Mouse (Mus musculus): ENCODE measurements around the gene Ciao2a. TPM values are rescaled to one million over a fixed set of nuclear protein-coding genes. Genes with fewer than 3 reads are reported as not detected.

Gene Ciao2a
- total RNA-seq, 4 experiments from 2014 or later = 63.2 to 72.4 (median 71.0) TPM

DNA sequence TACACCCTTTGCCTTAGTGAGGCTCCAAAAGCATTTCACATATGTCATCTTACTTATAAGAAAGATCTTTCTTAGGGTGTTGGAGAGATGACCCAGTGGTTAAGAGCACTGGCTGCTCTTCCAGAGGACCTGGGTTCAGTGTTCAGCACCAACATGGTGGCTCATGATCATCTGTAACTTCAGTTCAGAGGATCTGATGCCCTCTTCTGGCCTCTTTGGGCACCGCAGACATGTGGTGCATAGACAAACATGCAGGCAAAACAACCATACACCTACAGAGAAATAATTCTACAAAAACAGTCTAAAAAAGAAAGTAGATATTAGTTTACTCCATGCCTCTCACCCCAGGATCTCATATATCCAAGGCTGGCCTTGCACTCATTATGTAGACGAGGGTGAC lies 33.7 kb downstream of the Ciao2a start:
- no peak for DNase-seq (ENCODE audit: low spot score)

DNA sequence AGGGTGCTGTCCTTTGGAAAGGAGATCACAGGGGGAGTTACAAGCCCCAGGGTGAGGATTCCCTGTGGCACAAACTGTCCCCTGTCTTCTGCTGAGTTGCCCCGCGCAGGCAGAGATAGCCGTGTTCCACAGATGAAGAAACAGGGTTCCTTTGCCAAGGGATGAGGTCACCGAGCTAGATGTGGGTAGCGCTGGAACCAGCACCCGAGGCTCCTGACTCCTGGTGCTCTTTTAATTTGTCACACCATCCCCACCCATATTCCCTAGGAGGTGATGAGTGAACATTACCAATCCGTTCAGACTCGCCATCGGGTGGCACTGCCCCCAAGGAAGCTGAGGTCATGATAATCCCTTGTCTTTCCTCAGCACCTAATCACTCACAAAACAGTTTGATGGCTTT lies 36.6 kb downstream of the Ciao2a start:
- peak; percentile 48 for DNase-seq (ENCODE audit: low spot score)

DNA sequence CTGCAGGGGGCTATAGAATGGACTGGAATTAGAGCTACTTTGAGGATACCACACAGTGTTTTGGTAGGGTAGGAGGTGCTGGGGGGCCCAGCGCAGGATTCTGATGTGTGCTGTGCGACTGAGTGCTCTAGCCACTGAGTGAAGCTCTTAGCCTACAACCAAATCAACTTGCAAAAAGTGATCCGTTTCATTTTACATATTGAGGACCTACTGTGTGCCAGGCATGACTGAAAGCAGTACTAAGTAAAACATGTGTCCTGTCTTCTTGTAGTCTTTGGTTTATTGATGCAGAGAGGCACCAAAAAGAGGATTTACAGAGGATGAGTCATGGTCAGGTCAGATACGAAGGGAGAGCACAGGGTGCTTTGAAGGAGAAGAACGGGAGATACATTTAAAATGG lies 40.8 kb downstream of the Ciao2a start:
- DNase-seq (ENCODE audit: low spot score) = no peak

DNA sequence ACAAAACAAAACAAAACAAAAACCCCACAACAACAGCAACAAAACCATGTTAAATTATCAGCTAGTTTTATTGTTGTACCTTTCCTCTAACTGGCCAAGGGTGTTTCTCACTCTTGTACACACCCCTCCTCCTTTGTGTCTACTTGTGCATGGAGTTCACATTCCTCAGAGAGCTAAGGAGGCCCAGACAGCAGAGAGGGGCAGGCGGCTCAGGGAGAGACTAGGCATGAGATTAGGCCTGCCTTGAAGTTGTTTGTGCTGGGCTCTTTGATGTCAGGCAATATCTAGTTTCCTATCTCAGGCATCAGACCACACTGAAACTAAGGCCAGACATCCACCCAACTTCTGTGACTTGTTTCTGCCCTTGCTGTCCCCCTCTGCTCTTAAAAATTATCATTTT lies 41.8 kb downstream of the Ciao2a start:
- no peak for DNase-seq (ENCODE audit: low spot score)

DNA sequence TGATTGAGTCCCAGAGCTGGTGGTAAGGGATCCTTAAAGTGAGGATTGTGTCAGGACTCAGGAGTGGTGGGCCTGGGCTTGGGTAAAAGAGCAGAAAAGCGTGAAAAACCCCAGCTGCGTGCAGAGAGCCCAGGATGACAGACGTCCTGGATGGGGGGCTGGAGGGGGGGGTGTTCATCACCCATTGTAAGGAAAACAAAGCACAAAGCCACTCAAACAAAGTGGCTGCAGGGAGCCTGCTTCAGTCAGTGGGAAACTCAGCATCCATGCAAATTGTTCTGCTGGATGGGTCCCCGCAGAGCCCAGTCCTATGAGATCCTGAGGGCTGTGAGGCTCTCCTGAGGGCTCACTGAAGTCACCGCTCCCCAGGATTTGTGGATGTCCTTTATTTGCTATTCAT lies 44.1 kb downstream of the Ciao2a start:
- DNase-seq (ENCODE audit: low spot score) = no peak

DNA sequence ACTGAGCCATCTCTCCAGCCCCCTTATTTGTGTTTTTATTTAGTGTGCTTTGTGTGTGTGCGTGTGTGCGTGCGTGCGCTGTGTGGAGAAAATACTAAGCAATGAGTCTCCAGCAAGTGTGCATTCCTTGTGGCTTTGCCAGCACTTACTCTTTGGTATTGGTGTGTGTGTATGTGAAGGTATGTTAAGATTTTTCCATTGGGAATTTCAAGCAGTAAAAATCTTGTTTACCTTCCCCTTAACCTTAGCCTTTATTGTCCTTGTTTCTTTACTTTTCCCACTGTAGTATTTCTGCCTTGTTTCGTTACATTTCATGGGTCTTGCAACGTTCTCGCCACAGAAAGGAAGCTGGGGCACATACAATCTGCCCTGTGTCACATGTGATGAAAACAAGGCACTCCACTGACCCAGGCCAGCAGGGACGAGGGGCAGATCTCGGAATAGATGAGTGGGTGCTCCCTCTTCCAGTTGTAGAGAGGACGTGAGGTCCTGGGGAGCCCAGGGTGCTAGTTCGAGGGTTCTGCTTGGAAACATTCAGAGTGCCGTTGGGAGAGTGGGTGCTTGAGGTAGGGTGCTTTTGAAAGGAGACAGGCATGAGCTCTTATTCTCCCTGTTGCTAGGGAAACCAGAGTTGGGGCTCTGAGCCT lies 45.0 kb downstream of the Ciao2a start:
- no peak for DNase-seq (ENCODE audit: low spot score)

DNA sequence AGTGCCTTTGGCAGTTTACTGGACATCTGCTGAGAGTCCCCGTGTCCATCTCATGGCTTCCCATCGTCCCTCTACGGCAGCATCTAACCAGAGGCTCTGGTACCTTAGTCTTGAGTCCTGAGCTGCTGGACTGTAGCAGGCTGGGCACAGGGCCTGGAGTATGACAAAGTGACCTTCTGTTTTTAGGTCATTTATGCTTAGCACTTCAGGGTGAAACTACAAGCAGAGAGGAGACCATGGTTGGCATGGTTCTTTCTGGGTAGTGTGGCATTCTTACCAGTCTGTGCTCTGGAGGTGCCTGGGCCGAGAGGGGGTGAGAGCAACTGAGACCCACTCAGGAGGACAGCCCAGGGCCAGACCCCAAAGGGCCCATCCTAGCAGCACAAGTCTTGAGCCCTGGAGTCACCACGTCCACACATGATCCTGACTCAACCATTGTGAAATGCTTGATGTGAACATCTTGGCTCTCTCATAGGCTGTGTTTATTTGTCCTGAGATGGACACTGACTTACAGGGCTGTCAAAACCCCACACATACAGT lies 47.0 kb downstream of the Ciao2a start:
- no peak for DNase-seq (ENCODE audit: low spot score)

DNA sequence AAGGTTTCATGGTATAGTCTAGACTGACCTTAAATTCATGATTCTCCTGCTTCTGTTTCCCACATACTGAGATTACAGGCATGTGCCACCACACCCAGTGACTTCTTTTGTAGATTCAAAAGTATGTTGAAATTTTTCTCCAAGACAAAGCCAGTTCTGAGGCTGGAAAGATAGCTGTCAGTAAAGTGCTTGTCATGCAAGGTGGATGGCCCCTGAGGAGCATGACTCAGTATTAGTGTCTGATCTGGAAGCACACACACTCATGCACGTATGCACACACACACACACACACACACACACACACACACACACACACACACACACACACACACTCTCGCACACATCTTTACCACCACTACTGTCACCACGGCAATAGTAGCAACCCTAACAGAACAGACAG lies 48.6 kb downstream of the Ciao2a start:
- DNase-seq (ENCODE audit: low spot score) = no peak

DNA sequence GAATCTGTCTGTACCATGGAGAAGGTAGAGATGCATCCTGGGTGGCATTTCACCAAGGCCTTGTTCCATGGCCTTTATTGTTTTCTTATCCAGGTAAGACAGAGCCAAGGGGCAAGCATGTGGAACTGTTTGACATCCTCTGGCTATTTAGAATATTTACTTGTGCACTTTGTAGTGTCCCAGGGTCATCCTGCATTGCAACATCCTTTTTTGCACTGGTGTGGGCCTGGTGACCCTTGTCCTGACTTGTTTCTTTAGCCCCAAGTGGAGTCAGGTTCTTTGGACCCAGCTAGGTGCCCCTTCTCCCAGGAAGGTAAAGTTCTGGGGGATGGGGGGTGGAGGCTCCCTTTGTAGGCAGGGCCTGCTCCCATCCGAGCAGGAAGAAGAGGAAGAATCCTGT lies 51.6 kb downstream of the Ciao2a start:
- no peak for DNase-seq (ENCODE audit: low spot score)

DNA sequence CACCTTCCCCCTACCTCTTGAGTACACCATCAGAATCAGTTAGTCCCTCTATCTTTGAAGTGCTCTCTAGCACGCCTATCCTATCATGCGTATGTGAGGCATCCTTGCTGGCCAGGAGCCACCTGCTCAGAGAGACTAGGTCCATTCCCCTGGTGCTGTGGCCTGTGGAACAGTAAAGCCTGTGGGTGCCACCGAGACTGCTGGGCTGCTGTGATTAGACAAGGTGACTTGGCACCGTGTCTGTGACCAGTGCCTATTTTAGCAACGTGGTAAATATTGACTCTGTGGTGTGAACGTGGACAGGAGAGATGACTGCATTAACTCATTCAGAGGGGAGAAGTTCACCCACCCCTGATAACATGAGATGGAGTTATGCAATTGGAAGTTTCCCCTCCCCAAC lies 53.4 kb downstream of the Ciao2a start:
- DNase-seq (ENCODE audit: low spot score) = peak; percentile 35

DNA sequence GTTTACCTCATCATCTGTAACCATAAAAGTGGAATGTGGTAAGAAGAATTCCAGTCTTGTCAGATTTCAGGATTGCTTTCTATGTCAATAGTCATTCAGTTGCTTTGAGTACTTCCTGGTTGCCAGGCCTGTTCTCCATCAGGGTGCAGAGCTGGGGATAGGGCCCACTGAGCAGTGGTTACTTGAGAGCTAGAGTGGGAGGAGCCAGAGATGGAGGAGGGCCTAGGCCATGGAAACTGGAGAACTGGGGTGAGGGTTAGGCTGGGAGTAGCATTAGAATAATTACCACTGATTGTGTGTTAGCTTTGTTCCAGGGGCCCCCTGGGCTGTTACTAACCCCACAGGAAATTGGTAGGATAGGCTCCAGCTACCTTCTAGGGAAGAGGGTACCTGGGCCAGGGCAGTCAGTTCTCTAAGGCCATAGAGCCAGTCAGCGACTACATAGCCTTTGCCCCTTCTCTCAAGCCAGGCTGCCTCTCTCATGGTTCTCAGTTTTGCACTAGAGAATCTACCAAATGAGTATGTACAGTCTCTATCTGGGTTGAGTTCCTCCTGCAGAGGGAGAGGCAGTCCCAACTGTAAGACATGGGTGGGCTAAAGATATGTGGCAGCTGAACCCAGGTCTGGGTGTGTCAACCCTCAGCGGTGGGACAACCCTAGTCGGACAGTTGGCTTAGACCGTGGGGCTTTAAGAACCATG lies 54.9 kb downstream of the Ciao2a start:
- DNase-seq (ENCODE audit: low spot score) = no peak

DNA sequence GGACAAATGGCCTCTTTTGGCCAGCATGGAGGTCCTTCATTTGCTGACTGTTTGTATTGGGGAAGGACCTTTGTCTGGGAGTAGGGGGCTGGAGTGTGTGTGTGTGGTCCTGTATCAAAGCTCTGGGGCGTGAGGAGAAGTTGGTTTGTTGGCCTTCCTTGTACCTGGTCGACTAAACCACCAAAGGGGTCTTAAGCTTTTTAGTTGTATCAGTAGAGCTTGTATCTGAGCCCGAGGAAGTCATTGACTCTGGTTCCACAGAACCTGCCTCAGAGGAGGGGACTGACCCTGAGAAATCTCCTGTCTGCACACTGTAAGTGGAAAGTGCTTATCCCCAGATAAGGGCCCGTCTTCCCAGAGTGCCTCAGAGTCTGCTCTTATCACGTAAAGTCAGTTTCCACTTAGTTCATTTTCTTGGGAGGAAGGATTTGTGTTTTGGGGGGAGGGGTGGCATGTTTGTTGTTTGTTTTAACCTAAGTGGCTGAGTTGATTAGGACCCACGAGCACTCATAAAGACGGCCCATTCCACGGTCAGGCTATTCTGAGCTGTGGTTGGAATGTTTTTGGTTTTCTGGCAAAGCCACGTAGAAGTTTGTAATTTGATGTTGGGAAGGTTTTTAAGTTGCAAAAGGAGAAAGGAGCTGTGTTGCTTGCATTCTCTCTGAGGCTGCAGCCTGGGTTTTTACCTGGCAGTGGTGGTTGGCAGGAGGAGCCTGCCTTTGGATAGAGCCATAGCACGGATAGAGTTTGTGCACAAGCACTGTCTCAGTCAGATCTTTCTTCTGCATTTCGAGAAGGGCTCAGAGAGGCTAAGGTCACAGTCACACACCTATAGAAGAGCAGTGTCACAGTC lies 55.6 kb downstream of the Ciao2a start:
- no peak for DNase-seq (ENCODE audit: low spot score)

DNA sequence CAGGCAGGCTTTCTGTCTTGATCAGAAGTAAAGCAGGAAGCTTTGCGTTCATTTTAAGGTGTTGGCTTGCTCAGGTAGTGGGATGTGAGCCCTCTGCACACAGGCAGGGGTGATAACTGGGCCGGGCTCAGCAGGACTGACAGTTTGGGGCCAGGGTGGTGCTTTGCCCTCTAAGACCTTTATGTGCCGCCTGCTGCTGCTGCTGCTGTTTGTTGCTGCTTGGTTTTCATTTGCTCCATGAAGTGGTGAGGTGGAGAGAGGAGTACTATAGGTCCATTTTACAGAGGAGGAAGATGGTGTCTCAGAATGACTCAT lies 56.2 kb downstream of the Ciao2a start:
- DNase-seq (ENCODE audit: low spot score) = no peak

DNA sequence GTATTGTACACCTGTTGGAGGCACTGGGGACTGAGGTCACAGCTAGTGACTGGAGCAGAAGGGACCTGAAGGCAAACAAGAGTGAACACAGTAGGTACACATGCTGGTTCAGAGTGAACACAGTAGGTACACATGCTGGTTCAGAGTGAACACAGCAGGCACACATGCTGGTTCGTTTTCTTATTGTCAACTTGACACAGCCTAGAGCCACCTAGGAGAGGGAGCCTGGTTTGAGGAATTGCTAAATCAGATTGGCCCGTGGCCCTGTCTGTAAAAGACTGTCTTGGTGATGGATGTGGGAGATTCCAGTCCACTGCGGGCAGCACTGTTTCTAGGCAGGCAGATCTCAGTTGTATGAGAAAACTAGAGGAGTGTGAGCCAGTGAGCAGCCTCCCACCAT lies 56.6 kb downstream of the Ciao2a start:
- DNase-seq (ENCODE audit: low spot score) = no peak

DNA sequence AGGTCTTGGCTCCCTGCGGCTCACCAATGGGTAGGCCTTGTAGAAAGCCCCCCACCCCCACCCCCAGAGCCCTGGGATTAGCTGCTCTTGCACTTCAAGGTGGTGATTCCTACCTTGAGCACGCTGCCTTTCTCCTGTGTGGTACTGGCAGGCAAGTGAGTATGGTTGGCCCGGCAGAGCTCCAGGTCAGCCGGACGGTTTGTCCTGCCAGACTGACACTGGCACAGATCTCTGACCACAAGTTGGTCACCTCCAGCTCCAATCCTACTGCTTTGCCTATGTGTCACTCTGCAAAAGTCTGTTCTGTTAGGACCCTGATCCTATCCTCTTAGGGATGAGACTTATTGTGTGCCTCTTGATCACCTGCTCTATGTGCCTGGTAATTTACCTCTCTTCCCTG lies 58.2 kb downstream of the Ciao2a start:
- peak; percentile 28 for DNase-seq (ENCODE audit: low spot score)

DNA sequence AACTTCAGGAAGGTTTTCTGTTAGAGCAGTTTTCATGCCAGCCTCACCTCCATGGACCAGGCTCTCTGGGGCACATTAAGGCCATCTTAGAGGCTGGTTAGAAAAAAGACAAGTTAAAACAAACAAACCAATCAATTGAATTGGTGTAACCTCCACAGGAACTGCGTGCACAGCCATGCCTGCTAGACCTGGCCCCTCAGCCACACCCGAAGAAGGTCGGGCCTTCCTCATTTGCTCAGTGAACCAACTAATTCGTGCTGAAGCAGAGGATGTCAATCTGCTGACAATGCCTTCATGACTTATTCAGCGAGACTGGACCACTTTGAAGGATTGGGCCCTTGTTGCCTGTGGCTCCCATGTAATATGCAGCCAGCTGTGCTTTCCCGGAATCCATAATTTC lies 60.0 kb downstream of the Ciao2a start:
- DNase-seq (ENCODE audit: low spot score) = no peak

Other genes with a start within 250 kb of the Ciao2a start
- under 1 TPM in 3 of 4 experiments, not detected in 1; 0.35 to 0.56 (median 0.52) TPM for gene Pclaf, start 236.4 kb upstream of the Ciao2a start, total RNA-seq (2022)
- 10 to 100 TPM; 14.7 to 17.4 (median 16.4) TPM for gene Trip4, start 217.8 kb upstream of the Ciao2a start, total RNA-seq (2022)
- 10 to 100 TPM in 2 of 4 experiments, 1 to 10 TPM in 2; 8.5 to 11.6 (median 9.5) TPM for gene Csnk1g1, start 217.7 kb upstream of the Ciao2a start, total RNA-seq (2022)
- gene Ppib, start 66.4 kb upstream of the Ciao2a start, total RNA-seq (2022) = 100 to 1,000 TPM in 3 of 4 experiments, 10 to 100 TPM in 1; 91.5 to 108 (median 105) TPM
- under 1 TPM; 0.26 to 0.88 (median 0.47) TPM for gene Snx22, start 56.9 kb upstream of the Ciao2a start, total RNA-seq (2022)
- gene Snx1, start within 50 bp of the Ciao2a start, total RNA-seq (2022) = 10 to 100 TPM; 21.3 to 25.8 (median 24.0) TPM
- 1 to 10 TPM; 3.5 to 8.0 (median 4.8) TPM for gene Dapk2, start 31.6 kb downstream of the Ciao2a start, total RNA-seq (2022)
- gene Herc1, start 223.8 kb downstream of the Ciao2a start, total RNA-seq (2022) = 10 to 100 TPM; 34.4 to 40.0 (median 35.8) TPM

All from heart, adult 8-10 months (tissue).